Mouse (Mus musculus): ENCODE results near the gene Hlf. TPM values are rescaled to one million over a fixed set of nuclear protein-coding genes. Genes with fewer than 3 reads are reported as not detected.

The Hlf gene
- polyA plus RNA-seq, 1 experiment from 2014 or later = 2.0 TPM

GRCm38 (mm10) chr11:90294622-90295021 is 96.1 kb downstream of the Hlf start:
- Histone ChIP-seq H3K27me3 (ENCODE audit: control insufficient read depth, insufficient read depth, low read length) (no peaks in the 10 kb centered on the region), H3K36me3 (ENCODE audit: control insufficient read depth, insufficient read depth, low read length) (no peaks in the 10 kb centered on the region), H3K9ac (replicated peaks; ENCODE audit: low read depth, low read length) (no peak overlapping the region), H3K27ac (ENCODE audit: low read depth, low read length) (no peak overlapping the region), H3K9me3 (ENCODE audit: control insufficient read depth, low read length) (no peaks in the 10 kb centered on the region), H3K4me1 (ENCODE audit: control insufficient read depth, insufficient read depth, low read length) (no peaks in the 10 kb centered on the region), H3K4me2 (ENCODE audit: low read depth, low read length) (no peak overlapping the region), H3K4me3 (ENCODE audit: low read depth, low read length) (no peak overlapping the region)
- WGBS = 94% methylated on average over 2 of the region's 2 CpGs
- ATAC-seq (ENCODE audit: low read depth) = no peak

DNA sequence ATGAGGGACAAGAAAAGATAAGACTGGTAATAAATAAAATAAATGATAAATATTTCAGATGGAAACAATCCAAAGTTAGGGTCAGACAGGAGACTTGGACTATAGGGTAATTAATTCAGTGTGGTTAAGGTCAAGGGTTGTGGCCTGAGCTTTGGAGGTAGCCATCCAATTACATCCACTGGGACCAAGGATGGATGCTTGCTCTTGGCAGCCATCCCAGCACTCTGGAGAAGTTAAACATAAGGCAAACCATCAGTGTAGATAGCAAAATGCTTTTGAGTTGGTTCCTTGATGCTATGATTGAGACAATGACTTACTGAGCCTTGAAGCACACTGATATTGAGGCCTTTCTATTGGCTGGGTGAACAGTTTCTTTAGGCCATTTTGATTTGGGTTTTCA is 97.9 kb downstream of the Hlf start:
- no peaks in the 10 kb centered on the region for H3K36me3 ChIP-seq (ENCODE audit: control insufficient read depth, insufficient read depth, low read length)

DNA sequence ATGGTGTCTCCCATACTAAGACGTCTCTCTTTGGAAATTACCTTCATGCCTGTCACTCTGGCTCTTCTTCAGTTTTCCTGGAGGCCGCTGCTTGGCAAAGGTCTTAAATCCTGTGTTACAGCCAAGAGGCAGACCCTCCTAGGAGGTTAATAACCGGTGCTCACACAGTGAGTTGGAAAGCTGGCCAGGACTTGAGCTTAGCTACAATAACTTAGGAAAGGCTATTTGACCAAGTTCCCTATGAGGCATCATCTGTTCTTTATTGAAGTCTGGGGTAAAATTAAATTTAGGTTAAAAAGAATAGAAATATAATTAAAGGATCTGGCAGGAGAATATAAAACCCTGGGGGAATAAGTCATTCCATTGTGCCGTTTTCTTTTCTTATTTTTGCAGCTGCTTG is 99.5 kb downstream of the Hlf start:
- Histone ChIP-seq H3K27ac (ENCODE audit: low read depth, low read length) (no peak overlapping the region), H3K4me2 (ENCODE audit: low read depth, low read length) (no peak overlapping the region), H3K9me3 (ENCODE audit: control insufficient read depth, low read length) (no peaks in the 10 kb centered on the region), H3K36me3 (ENCODE audit: control insufficient read depth, insufficient read depth, low read length) (no peaks in the 10 kb centered on the region), H3K4me1 (ENCODE audit: control insufficient read depth, insufficient read depth, low read length) (no peaks in the 10 kb centered on the region), H3K9ac (replicated peaks; ENCODE audit: low read depth, low read length) (no peak overlapping the region), H3K27me3 (ENCODE audit: control insufficient read depth, insufficient read depth, low read length) (no peaks in the 10 kb centered on the region), H3K4me3 (ENCODE audit: low read depth, low read length) (no peak overlapping the region)
- ATAC-seq (ENCODE audit: low read depth) = no peak
- 64% methylated on average over 4 of the region's 4 CpGs for WGBS

More for the DNA sequence above, 97.9 kb downstream of the Hlf start:
- Histone ChIP-seq H3K27ac (ENCODE audit: low read depth, low read length) (no peak overlapping the region), H3K4me2 (ENCODE audit: low read depth, low read length) (no peak overlapping the region), H3K4me3 (ENCODE audit: low read depth, low read length) (no peak overlapping the region), H3K4me1 (ENCODE audit: control insufficient read depth, insufficient read depth, low read length) (no peaks in the 10 kb centered on the region), H3K9ac (replicated peaks; ENCODE audit: low read depth, low read length) (no peak overlapping the region), H3K27me3 (ENCODE audit: control insufficient read depth, insufficient read depth, low read length) (no peaks in the 10 kb centered on the region), H3K9me3 (ENCODE audit: control insufficient read depth, low read length) (no peaks in the 10 kb centered on the region)
- no peak for ATAC-seq (ENCODE audit: low read depth)

DNA sequence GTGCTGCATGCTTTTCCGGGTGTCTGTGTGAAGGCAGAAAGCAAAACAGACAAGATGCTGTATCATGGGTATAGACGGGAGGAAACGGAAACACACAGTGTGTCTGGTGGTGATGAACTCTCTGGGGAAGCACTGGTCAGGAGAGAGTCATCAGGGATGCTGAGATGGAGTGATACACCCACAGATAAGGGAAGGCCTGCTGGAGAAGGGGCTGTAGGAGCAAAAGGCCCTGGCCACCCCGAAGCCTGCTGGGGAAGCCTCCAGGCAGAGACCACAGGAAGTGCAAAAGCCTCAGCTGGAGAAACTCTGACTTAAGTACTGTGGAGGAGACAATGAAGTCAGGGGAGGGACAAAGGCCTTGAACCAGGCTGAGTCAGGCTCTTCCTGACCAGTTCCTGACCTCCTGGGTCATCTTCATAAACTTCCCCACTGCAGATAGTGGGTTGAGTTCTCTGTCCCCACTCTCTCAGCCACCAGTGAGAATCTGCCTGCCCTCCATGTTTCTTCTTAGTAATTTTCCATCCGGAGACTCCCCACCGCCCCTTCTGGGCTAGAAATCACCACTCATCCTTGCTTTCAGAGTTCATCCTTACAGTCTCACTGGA is 104.0 kb downstream of the Hlf start:
- no peak overlapping the region for H3K9ac ChIP-seq (replicated peaks; ENCODE audit: low read depth, low read length)
- no peaks in the 10 kb centered on the region for H3K27me3 ChIP-seq (ENCODE audit: control insufficient read depth, insufficient read depth, low read length)
- H3K4me3 ChIP-seq (ENCODE audit: low read depth, low read length) = no peak overlapping the region
- no peaks in the 10 kb centered on the region for H3K4me1 ChIP-seq (ENCODE audit: control insufficient read depth, insufficient read depth, low read length)
- no peak for ATAC-seq (ENCODE audit: low read depth)
- H3K27ac ChIP-seq (ENCODE audit: low read depth, low read length) = no peak overlapping the region
- no peaks in the 10 kb centered on the region for H3K36me3 ChIP-seq (ENCODE audit: control insufficient read depth, insufficient read depth, low read length)
- WGBS = 90% methylated on average over 6 of the region's 6 CpGs
- H3K9me3 ChIP-seq (ENCODE audit: control insufficient read depth, low read length) = no peaks in the 10 kb centered on the region
- H3K4me2 ChIP-seq (ENCODE audit: low read depth, low read length) = no peak overlapping the region

Other genes with a start within 250 kb of the Hlf start
- gene Gm45716, start 203.2 kb downstream of the Hlf start, polyA plus RNA-seq (2014; fragmentation: Nextera tagmentation; extraction: Ambion mirVana) = 23.7 and 24.9 TPM in 2 replicates
- 80.6 and 94.1 TPM in 2 replicates for gene Mmd, start 141.4 kb downstream of the Hlf start, polyA plus RNA-seq (2014; fragmentation: Nextera tagmentation; extraction: Ambion mirVana)
- gene Stxbp4, start 247.2 kb upstream of the Hlf start, polyA plus RNA-seq (2014; fragmentation: Nextera tagmentation; extraction: Ambion mirVana) = 18.1 and 22.2 TPM in 2 replicates
- 29.3 and 32.3 TPM in 2 replicates for gene Cox11, start 247.3 kb upstream of the Hlf start, polyA plus RNA-seq (2014; fragmentation: Nextera tagmentation; extraction: Ambion mirVana)